Mouse (Mus musculus) brown adipose tissue, adult 24 weeks (tissue): ENCODE results near the gene Rchy1. TPM values are rescaled to one million over a fixed set of nuclear protein-coding genes. Genes with fewer than 3 reads are reported as not detected.

Experiments
- H3K27ac ChIP-seq: fragments of 200-500 bp; replicated peaks from 2 replicates; pipeline ENCODE4 v1.5.1; 2012; ENCODE audit warnings: low read depth, mild to moderate bottlenecking, low read length
- H3K4me1 ChIP-seq: fragments of 200-500 bp; 2 replicates; pipeline ENCODE4 v1.6.1; 2012; ENCODE audit warnings: low read length, mixed read lengths; ENCODE audit not compliant: control insufficient read depth, insufficient read depth, insufficient read length
- H3K4me3 ChIP-seq: fragments of 200-500 bp; 2 replicates; pipeline ENCODE4 v1.5.1; 2012; ENCODE audit warnings: low read depth, mild to moderate bottlenecking, low read length, moderate library complexity; ENCODE audit not compliant: insufficient read depth
- polyA plus RNA-seq: library from polyadenylated mRNA; stranded (reverse); fragments of >200 nt; gene quantifications from 2 replicates; pipeline ENCODE4 v1.2.4, GENCODE M21; 2012; ENCODE audit not compliant: missing spikeins, insufficient read depth, insufficient read length

Rchy1 gene
- polyA plus RNA-seq = 30.5 and 36.6 TPM in 2 replicates

GRCm38 (mm10) chr5:91962639-91963440 lies at the start of gene Rchy1:
Gene Rchy1 (minus strand): TSS chr5:91963068.
- peak within 1 kb of the TSS; percentile 94 for H3K27ac ChIP-seq

GRCm38 (mm10) chr5:92011756-92012155 lies 48.9 kb upstream of the Rchy1 start:
- Histone ChIP-seq H3K4me3 (no peak overlapping the region), H3K27ac (no peak overlapping the region), H3K4me1 (no peaks in the 10 kb centered on the region)

More at GRCm38 (mm10) chr5:91962639-91963440, at the start of gene Rchy1:
- peaks cover 12% of the 10 kb centered on the region for H3K4me1 ChIP-seq
- peak within 1 kb of the TSS; percentile 71 for H3K4me3 ChIP-seq

- Histone ChIP-seq H3K4me1 (no peaks in the 10 kb centered on the region), H3K4me3 (no peak overlapping the region), H3K27ac (no peak overlapping the region)
Observed at GRCm38 (mm10) chr5:92009827-92010226, 47.0 kb upstream of the Rchy1 start.

GRCm38 (mm10) chr5:92003011-92003410 lies 40.1 kb upstream of the Rchy1 start:
- no peak overlapping the region for H3K4me3 ChIP-seq
- H3K27ac ChIP-seq = no peak overlapping the region
- H3K4me1 ChIP-seq = no peaks in the 10 kb centered on the region

GRCm38 (mm10) chr5:92000770-92001169 lies 37.9 kb upstream of the Rchy1 start:
- Histone ChIP-seq H3K4me3 (no peak overlapping the region), H3K27ac (no peak overlapping the region), H3K4me1 (no peaks in the 10 kb centered on the region)

GRCm38 (mm10) chr5:91994546-91994945 lies 31.7 kb upstream of the Rchy1 start:
- Histone ChIP-seq H3K4me1 (no peaks in the 10 kb centered on the region), H3K4me3 (no peak overlapping the region), H3K27ac (no peak overlapping the region)

- no peak overlapping the region for H3K27ac ChIP-seq
- H3K4me3 ChIP-seq = no peak overlapping the region
- no peaks in the 10 kb centered on the region for H3K4me1 ChIP-seq
Observed at GRCm38 (mm10) chr5:91993061-91993460, 30.2 kb upstream of the Rchy1 start.

- Histone ChIP-seq H3K4me3 (no peak overlapping the region), H3K27ac (no peak overlapping the region), H3K4me1 (no peaks in the 10 kb centered on the region)
Observed at GRCm38 (mm10) chr5:91991191-91991937, 28.5 kb upstream of the Rchy1 start.

- Histone ChIP-seq H3K27ac (no peak overlapping the region), H3K4me3 (no peak overlapping the region), H3K4me1 (no peaks in the 10 kb centered on the region)
Observed at GRCm38 (mm10) chr5:91989261-91989660, 26.4 kb upstream of the Rchy1 start.

- H3K4me1 ChIP-seq = no peaks in the 10 kb centered on the region
- H3K27ac ChIP-seq = no peak overlapping the region
- no peak overlapping the region for H3K4me3 ChIP-seq
Observed at GRCm38 (mm10) chr5:91987799-91988198, 24.9 kb upstream of the Rchy1 start.

GRCm38 (mm10) chr5:91987236-91987635 lies 24.4 kb upstream of the Rchy1 start, which contains the start of gene Odaph:
Gene Odaph (plus strand): TSS chr5:91987475.
- Histone ChIP-seq H3K4me1 (no peaks in the 10 kb centered on the region), H3K4me3 (no peak within 1 kb of the TSS), H3K27ac (no peak within 1 kb of the TSS)

GRCm38 (mm10) chr5:91985721-91986120 lies 22.9 kb upstream of the Rchy1 start:
- Histone ChIP-seq H3K4me1 (no peaks in the 10 kb centered on the region), H3K4me3 (no peak overlapping the region), H3K27ac (no peak overlapping the region)

- Histone ChIP-seq H3K27ac (no peak overlapping the region), H3K4me3 (no peak overlapping the region), H3K4me1 (no peaks in the 10 kb centered on the region)
Observed at GRCm38 (mm10) chr5:91983490-91983889, 20.6 kb upstream of the Rchy1 start.

GRCm38 (mm10) chr5:91981176-91981840 lies 18.4 kb upstream of the Rchy1 start:
- H3K4me3 ChIP-seq = no peak overlapping the region
- H3K27ac ChIP-seq = no peak overlapping the region
- no peaks in the 10 kb centered on the region for H3K4me1 ChIP-seq

- Histone ChIP-seq H3K4me3 (no peak overlapping the region), H3K27ac (no peak overlapping the region), H3K4me1 (no peaks in the 10 kb centered on the region)
Observed at GRCm38 (mm10) chr5:91977397-91977770, 14.5 kb upstream of the Rchy1 start.
